Mouse (Mus musculus) myocyte (in vitro differentiated cells): ENCODE data around the gene Dnajc9.

Experiments
- CEBPB ChIP-seq: IDR thresholded peaks from 2 replicates; pipeline ENCODE4 v1.6.1; 2011; ENCODE audit warnings: mild to moderate bottlenecking, moderate library complexity; ENCODE audit not compliant: poor library complexity, insufficient read depth, severe bottlenecking
- E2F4 ChIP-seq: IDR thresholded peaks from one replicate; pipeline ENCODE4 v1.6.1; 2011; ENCODE audit warnings: mild to moderate bottlenecking, control low read depth, moderate library complexity; ENCODE audit not compliant: insufficient read depth
- MAX ChIP-seq: IDR thresholded peaks from one replicate; pipeline ENCODE4 v1.6.1; 2011; ENCODE audit warnings: low read depth, mild to moderate bottlenecking, control low read depth
- POLR2A ChIP-seq: IDR thresholded peaks from one replicate; pipeline ENCODE4 v1.6.1; 2011; ENCODE audit warnings: low read depth, mild to moderate bottlenecking, control low read depth, moderate library complexity; ENCODE audit not compliant: insufficient read length
- TCF12 ChIP-seq: IDR thresholded peaks from one replicate; pipeline ENCODE4 v1.6.1; 2011; ENCODE audit warnings: mild to moderate bottlenecking, control low read depth; ENCODE audit not compliant: poor library complexity, insufficient read depth, severe bottlenecking
- USF1 ChIP-seq: IDR thresholded peaks from one replicate; pipeline ENCODE4 v1.6.1; 2011; ENCODE audit warnings: low read depth, mild to moderate bottlenecking, control low read depth, moderate library complexity

DNA sequence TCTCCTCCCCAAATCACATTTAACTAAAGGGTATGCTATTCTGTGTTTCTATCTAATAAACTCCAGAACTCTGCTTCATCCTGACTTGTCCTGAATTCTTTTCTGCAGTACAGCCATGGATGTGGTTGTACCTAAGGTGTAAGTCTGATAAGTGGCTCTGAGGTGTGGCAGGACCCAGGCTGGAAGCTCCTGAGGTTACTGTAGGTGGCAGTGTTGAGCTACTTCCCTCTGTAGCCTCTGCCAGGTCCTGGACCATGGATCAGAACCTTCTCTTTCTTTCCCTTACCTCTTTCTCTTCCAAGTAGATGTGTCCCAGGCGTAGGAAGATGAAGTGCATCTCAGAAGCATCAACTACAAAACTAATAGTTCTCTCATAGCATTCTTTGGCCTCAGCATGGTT is 11.4 kb upstream of the Dnajc9 start:
- TF ChIP-seq MAX (no peak), POLR2A (no peak), USF1 (no peak), E2F4 (no peak), CEBPB (no peak), TCF12 (no peak)
